Mouse (Mus musculus) lung, postnatal 10 days (tissue): ENCODE results near the gene Tada3.

Experiments used
- DNase-seq: peaks from one replicate; pipeline ENCODE4 v3.0.0; 2021

The Tada3 gene

GRCm38 (mm10) chr6:113385160-113385714 is 7.6 kb upstream of the Tada3 start:
- DNase-seq, result no peak

GRCm38 (mm10) chr6:113384351-113384927 is 6.8 kb upstream of the Tada3 start:
- no peak for DNase-seq

GRCm38 (mm10) chr6:113380480-113380879 is 2.8 kb upstream of the Tada3 start:
- DNase-seq, result no peak

GRCm38 (mm10) chr6:113379246-113379645 is 1.6 kb upstream of the Tada3 start:
- no peak for DNase-seq

- no peak for DNase-seq
Measured at GRCm38 (mm10) chr6:113377172-113377495, 549 bp downstream of the Tada3 start.

GRCm38 (mm10) chr6:113373491-113373890 is 4.2 kb downstream of the Tada3 start:
- no peak for DNase-seq

GRCm38 (mm10) chr6:113370194-113370929 is 7.3 kb downstream of the Tada3 start:
- DNase-seq, result no peak

GRCm38 (mm10) chr6:113368577-113368976 is 9.1 kb downstream of the Tada3 start:
- DNase-seq, result no peak

- DNase-seq, result no peak
Measured at GRCm38 (mm10) chr6:113368124-113368523, 9.6 kb downstream of the Tada3 start.

GRCm38 (mm10) chr6:113367574-113367973 is 10.1 kb downstream of the Tada3 start:
- no peak for DNase-seq

- no peak for DNase-seq
Measured at GRCm38 (mm10) chr6:113366639-113367038, 11.0 kb downstream of the Tada3 start.

GRCm38 (mm10) chr6:113364518-113365135 is 13.1 kb downstream of the Tada3 start:
- DNase-seq, result no peak

GRCm38 (mm10) chr6:113362241-113362640 is 15.4 kb downstream of the Tada3 start:
- no peak for DNase-seq

GRCm38 (mm10) chr6:113361476-113361875 is 16.2 kb downstream of the Tada3 start:
- no peak for DNase-seq

GRCm38 (mm10) chr6:113353696-113354095 is 24.0 kb downstream of the Tada3 start:
- peak; percentile 33 for DNase-seq

- DNase-seq, result no peak
Measured at GRCm38 (mm10) chr6:113352820-113353219, 24.9 kb downstream of the Tada3 start.

- no peak for DNase-seq
Measured at GRCm38 (mm10) chr6:113351653-113352052, 26.0 kb downstream of the Tada3 start.

GRCm38 (mm10) chr6:113351161-113351560 is 26.5 kb downstream of the Tada3 start:
- DNase-seq, result no peak

GRCm38 (mm10) chr6:113350538-113350937 is 27.1 kb downstream of the Tada3 start:
- no peak for DNase-seq

- no peak for DNase-seq
Measured at GRCm38 (mm10) chr6:113346897-113347296, 30.8 kb downstream of the Tada3 start.

- DNase-seq, result peak; percentile 92
Measured at GRCm38 (mm10) chr6:113344321-113344720, 33.4 kb downstream of the Tada3 start.

- peak; percentile 90 for DNase-seq
Measured at GRCm38 (mm10) chr6:113343177-113344092, 34.2 kb downstream of the Tada3 start, which contains the start of gene Camk1. Gene Camk1, minus strand, starts transcription at chr6:113343984.

- DNase-seq, result no peak
Measured at GRCm38 (mm10) chr6:113342297-113342696, 35.4 kb downstream of the Tada3 start.
